8 mouse cellular contexts compared by ENCODE assay signal in the genomic region with DNA sequence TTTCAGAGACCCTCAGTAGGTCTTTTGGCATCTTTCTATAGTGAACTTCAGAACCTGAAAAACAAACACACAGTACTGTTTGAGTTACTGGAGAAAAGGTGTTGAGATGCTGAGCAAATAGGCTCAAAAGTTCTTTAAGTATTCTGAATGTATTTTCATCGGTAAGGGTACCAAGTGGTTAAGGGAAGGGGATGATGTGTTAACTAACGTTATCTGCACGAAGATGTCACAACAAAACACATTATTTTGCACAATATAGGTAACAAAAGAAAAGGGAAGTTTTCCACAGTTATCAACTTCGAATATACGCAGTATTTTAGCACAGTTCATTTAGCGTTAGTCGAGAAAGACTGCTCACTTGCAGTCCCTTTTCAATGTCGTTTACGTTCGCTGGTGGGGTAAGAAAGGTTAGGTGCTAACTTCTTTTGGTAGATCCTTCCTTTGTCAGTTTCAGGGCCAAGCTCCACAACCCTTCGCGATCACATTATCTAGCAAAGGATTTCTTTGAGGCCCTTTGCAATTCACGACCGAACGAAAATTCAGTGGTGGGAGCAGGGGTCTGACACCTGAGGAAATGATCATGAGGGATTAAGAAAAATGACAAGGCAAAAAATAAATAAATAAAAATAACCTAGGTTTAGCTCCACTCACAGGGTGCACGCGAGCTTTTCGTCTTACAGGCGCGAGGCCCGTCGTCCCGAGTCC. TPM values are rescaled to one million over a fixed set of nuclear protein-coding genes. Genes with fewer than 3 reads are reported as not detected.
DNase-seq lines count a peak whose midpoint lies in the region; ATAC-seq and TF ChIP-seq lines count a peak whose summit lies in the region.

No protein-coding gene starts in this region.

- H3K27me3 ChIP-seq in CH12.LX (replicated peaks) = peaks cover 11% of the 10 kb centered on the region
- H3K27me3 ChIP-seq in forebrain, embryonic 11.5 days (ENCODE audit: control insufficient read depth, insufficient read depth, low read length) = no peaks in the 10 kb centered on the region
- no peaks in the 10 kb centered on the region for H3K27me3 ChIP-seq in limb, embryonic 14.5 days (ENCODE audit: control insufficient read depth, insufficient read depth, low read length)
- no peaks in the 10 kb centered on the region for H3K27me3 ChIP-seq in stomach, embryonic 14.5 days (ENCODE audit: control insufficient read depth, insufficient read depth, low read length)

- TF ChIP-seq RAD21 in CH12.LX (IDR thresholded peaks at IDR 0.05; ENCODE audit: low read depth, low read length) = no peak

- H3K4me2 ChIP-seq in CH12.LX (ENCODE audit: insufficient read depth, low read depth, poor library complexity, severe bottlenecking) = peak overlapping the region; percentile 96
- H3K4me2 ChIP-seq in forebrain, embryonic 11.5 days (ENCODE audit: low read depth, low read length, severe bottlenecking) = peak overlapping the region; percentile 84
- peak overlapping the region; percentile 58 for H3K4me2 ChIP-seq in limb, embryonic 14.5 days (replicated peaks; ENCODE audit: low read depth, low read length, severe bottlenecking)
- H3K4me2 ChIP-seq in stomach, embryonic 14.5 days (replicated peaks; ENCODE audit: low read depth, low read length) = peak overlapping the region; percentile 74

- no peaks in the 10 kb centered on the region for H3K9me3 ChIP-seq in CH12.LX (replicated peaks; ENCODE audit: low read length)
- H3K9me3 ChIP-seq in forebrain, embryonic 11.5 days (ENCODE audit: control insufficient read depth, low read length) = no peaks in the 10 kb centered on the region
- no peaks in the 10 kb centered on the region for H3K9me3 ChIP-seq in limb, embryonic 14.5 days (ENCODE audit: control insufficient read depth, low read length)
- H3K9me3 ChIP-seq in stomach, embryonic 14.5 days (ENCODE audit: control insufficient read depth, low read depth, low read length) = no peaks in the 10 kb centered on the region

- peak overlapping the region; percentile 96 for H3K9ac ChIP-seq in CH12.LX (ENCODE audit: insufficient read depth, low read depth)
- H3K9ac ChIP-seq in forebrain, embryonic 11.5 days (ENCODE audit: low read length) = peak overlapping the region; percentile 98
- peak overlapping the region; percentile 97 for H3K9ac ChIP-seq in limb, embryonic 14.5 days (ENCODE audit: low read depth, low read length, severe bottlenecking)
- H3K9ac ChIP-seq in stomach, embryonic 14.5 days (replicated peaks; ENCODE audit: low read depth, low read length) = peak overlapping the region; percentile 93

- H3K36me3 ChIP-seq in CH12.LX (replicated peaks in 1 of 2; ENCODE audit: control insufficient read depth in 1 of 2, insufficient read depth in 1 of 2, low read length in 1 of 2) = peaks cover 8 to 26% of the 10 kb centered on the region in 2 experiments
- H3K36me3 ChIP-seq in forebrain, embryonic 11.5 days (ENCODE audit: control insufficient read depth, insufficient read depth, low read length) = no peaks in the 10 kb centered on the region; the same call in 1 of the 2 replicates
- H3K36me3 ChIP-seq in limb, embryonic 14.5 days (ENCODE audit: control insufficient read depth, insufficient read depth, low read length) = peaks cover 28% of the 10 kb centered on the region
- peaks cover 25% of the 10 kb centered on the region for H3K36me3 ChIP-seq in stomach, embryonic 14.5 days (ENCODE audit: control insufficient read depth, insufficient read depth, low read length)

- TF ChIP-seq POLR2A in CH12.LX (IDR thresholded peaks at IDR 0.05; ENCODE audit: low read depth, low read length) = no peak
- TF ChIP-seq POLR2A in limb, embryonic 14.5 days (IDR thresholded peaks at IDR 0.05; ENCODE audit: borderline replicate concordance, extremely low read depth, insufficient read depth, insufficient read length) = no peak

- in situ Hi-C loops in CH12.LX (cut with MboI; ENCODE audit: low pct_ligation_motif_present, low pct_unique_long_range_greater_than_20kb, low sequenced_read_pairs) = no loop called here

- H3K4me3 ChIP-seq in CH12.LX (replicated peaks in 1 of 3; ENCODE audit: low read depth in 2 of 3, low read length in 2 of 3, poor library complexity in 1 of 3) = peak overlapping the region; percentile 67 to 73 (median 69)
- H3K4me3 ChIP-seq in forebrain, embryonic 11.5 days (ENCODE audit: low read depth, low read length) = peak overlapping the region; percentile 82
- peak overlapping the region; percentile 61 for H3K4me3 ChIP-seq in limb, embryonic 14.5 days (replicated peaks; ENCODE audit: low read length)
- H3K4me3 ChIP-seq in stomach, embryonic 14.5 days (ENCODE audit: low read depth, low read length) = peak overlapping the region; percentile 76

- TF ChIP-seq EP300 in CH12.LX (IDR thresholded peaks at IDR 0.05; ENCODE audit: low read length) = no peak

- no peak for TF ChIP-seq CTCF in CH12.LX (conservative IDR thresholded peaks at IDR 0.05 in 1 of 2, IDR thresholded peaks at IDR 0.05 in 1 of 2; ENCODE audit: low read depth in 2 of 2, low read length in 2 of 2)

- H3K4me1 ChIP-seq in CH12.LX (ENCODE audit: control insufficient read depth in 1 of 2, insufficient read depth in 2 of 2) = peaks cover 7 to 48% of the 10 kb centered on the region in 2 experiments; a peak in 3 of 4 replicates
- peaks cover 2% of the 10 kb centered on the region; the same call in 1 of the 2 replicates for H3K4me1 ChIP-seq in forebrain, embryonic 11.5 days (replicated peaks; ENCODE audit: control insufficient read depth, insufficient read depth, low read length)
- peaks cover 22% of the 10 kb centered on the region for H3K4me1 ChIP-seq in limb, embryonic 14.5 days (ENCODE audit: control insufficient read depth, insufficient read depth, low read length)
- H3K4me1 ChIP-seq in stomach, embryonic 14.5 days (ENCODE audit: control insufficient read depth, insufficient read depth, low read length) = peaks cover 17% of the 10 kb centered on the region; the same call in 1 of the 2 replicates

- dilution Hi-C loops in CH12.LX (cut with MboI; ENCODE audit: extremely low pct_ligation_motif_present, extremely low pct_unique_long_range_greater_than_20kb, low sequenced_read_pairs) = no loop called here

- no peak for ATAC-seq in forebrain, embryonic 11.5 days (replicated peaks; ENCODE audit: low FRiP score)
- ATAC-seq in limb, embryonic 14.5 days (ENCODE audit: low FRiP score, low read depth) = no peak
- ATAC-seq in stomach, embryonic 14.5 days (ENCODE audit: insufficient number of reproducible peaks, insufficient read depth, low FRiP score, low read depth) = no peak

- 3% methylated on average over 23 of the region's 23 CpGs for WGBS in forebrain, embryonic 11.5 days
- WGBS in limb, embryonic 14.5 days = 3% methylated on average over 23 of the region's 23 CpGs
- WGBS in stomach, embryonic 14.5 days = 3% methylated on average over 23 of the region's 23 CpGs

- peaks cover 19% of the 10 kb centered on the region for H3K79me2 ChIP-seq in CH12.LX (replicated peaks; ENCODE audit: control insufficient read depth, extremely low read depth, insufficient read depth, poor library complexity, severe bottlenecking)

- H3K27ac ChIP-seq in CH12.LX (ENCODE audit: insufficient read depth, low read depth) = peak overlapping the region; percentile 61
- H3K27ac ChIP-seq in forebrain, embryonic 11.5 days (ENCODE audit: low read depth, low read length) = peak overlapping the region; percentile 89
- H3K27ac ChIP-seq in limb, embryonic 14.5 days (replicated peaks; ENCODE audit: low read depth, low read length) = peak overlapping the region; percentile 95
- peak overlapping the region; percentile 88 for H3K27ac ChIP-seq in stomach, embryonic 14.5 days (ENCODE audit: low read length)

- intact Hi-C loops in left cerebral cortex, postnatal 4 days (cut with DNase I) = loop anchor here (5.0 to 10.0 kb wide), 3 partner anchors 73 to 127 kb away; partner anchors contain the start of gene Pcf11

- DNase-seq in embryo, embryonic 10.5 days (ENCODE audit: low spot score) = peak; percentile 50
- DNase-seq in embryo, embryonic 10 days (ENCODE audit: low spot score) = no peak
- DNase-seq in CH12.LX (ENCODE audit: extremely low read depth) = no peak
- DNase-seq in forebrain, embryonic 11.5 days (ENCODE audit: low spot score) = no peak
- no peak for DNase-seq in limb, embryonic 14.5 days (ENCODE audit: low spot score)
- DNase-seq in urinary bladder, postnatal 4 days (ENCODE audit: low spot score in 2 of 2) = no peak
- DNase-seq in left cerebral cortex, postnatal 4 days = no peak

TF ChIP-seq in CH12.LX, 34 proteins besides CTCF, POLR2A, EP300 and RAD21:
- TF ChIP-seq IRF4 (IDR thresholded peaks at IDR 0.05; ENCODE audit: low read depth, low read length) (no peak), SIN3A (IDR thresholded peaks at IDR 0.05; ENCODE audit: low read length) (peak; percentile 13; the same call in 1 of the 2 replicates), JUN (IDR thresholded peaks at IDR 0.05; ENCODE audit: insufficient read depth, low read depth, low read length) (no peak), ZNF384 (IDR thresholded peaks at IDR 0.05; ENCODE audit: low read depth, low read length) (no peak)

RNA-seq across cellular contexts. Expression of gene Rab30, which starts 0.8 kb away (rescaled TPM):
- total RNA-seq in CH12.LX (2012; rRNA removed) (39.1 and 48.5 TPM in 2 replicates), CH12.LX (2014; rRNA removed) (99.7 and 105 TPM in 2 replicates)
- polyA plus RNA-seq in CH12.LX (2012; ENCODE audit: insufficient read length, low read depth) = 66.2 and 68.5 TPM in 2 replicates
- polyA plus RNA-seq in forebrain, embryonic 11.5 days (2014; fragmentation: Nextera tagmentation; extraction: Ambion mirVana) = 18.2 and 19.1 TPM in 2 replicates
- 9.5 and 12.6 TPM in 2 replicates for polyA plus RNA-seq in limb, embryonic 14.5 days (2012; rRNA removed)
- 22.7 and 25.3 TPM in 2 replicates for polyA plus RNA-seq in limb, embryonic 14.5 days (2014; fragmentation: Nextera tagmentation; extraction: Ambion mirVana)
- 31.8 and 34.5 TPM in 2 replicates for polyA plus RNA-seq in stomach, embryonic 14.5 days (2014; fragmentation: Nextera tagmentation; extraction: Ambion mirVana)
- 10 to 100 TPM; 33.4 to 35.7 TPM for total RNA-seq in left cerebral cortex, postnatal 4 days (2021)
